Mouse (Mus musculus): ENCODE measurements around the gene Myo1g.

The Myo1g gene

GRCm38 (mm10) chr11:6544683-6545082 lies 23.9 kb upstream of the Myo1g start:
- CTCF ChIA-PET = interaction anchor here (0.6 to 1.0 kb wide), 3 partner anchors 15 to 166 kb away, joined by 3 to 6 read pairs (median 3); no protein-coding TSS in a partner anchor

- CTCF ChIA-PET = interaction anchor here (1.1 kb wide), 1 partner anchor 33 kb away, joined by 4 read pairs; no protein-coding TSS in a partner anchor
Observed at GRCm38 (mm10) chr11:6530746-6531145, 10.0 kb upstream of the Myo1g start.

GRCm38 (mm10) chr11:6529961-6530360 lies 9.2 kb upstream of the Myo1g start:
- CTCF ChIA-PET = interaction anchor here (1.1 to 1.5 kb wide), 2 partner anchors 15 to 32 kb away, joined by 3 to 4 read pairs; no protein-coding TSS in a partner anchor

- CTCF ChIA-PET = interaction anchor here (0.7 to 1.5 kb wide), 3 partner anchors 17 to 1428 kb away, joined by 3 read pairs; no protein-coding TSS in a partner anchor
Observed at GRCm38 (mm10) chr11:6528186-6529006, 7.6 kb upstream of the Myo1g start.

- CTCF ChIA-PET = interaction anchor here (0.7 to 1.4 kb wide), 3 partner anchors 20 to 1427 kb away, joined by 3 read pairs; no protein-coding TSS in a partner anchor
Observed at GRCm38 (mm10) chr11:6527256-6528185, 6.8 kb upstream of the Myo1g start.

GRCm38 (mm10) chr11:6526526-6527255 lies 5.9 kb upstream of the Myo1g start:
- CTCF ChIA-PET = interaction anchor here (1.1 kb wide), 1 partner anchor 21 kb away, joined by 3 read pairs; no protein-coding TSS in a partner anchor

- CTCF ChIA-PET = interaction anchor here (0.6 to 1.2 kb wide), 3 partner anchors 50 to 240 kb away, joined by 3 to 6 read pairs (median 5); no protein-coding TSS in a partner anchor
Observed at GRCm38 (mm10) chr11:6525241-6525640, 4.5 kb upstream of the Myo1g start.

- CTCF ChIA-PET = interaction anchor here (0.6 to 1.2 kb wide), 3 partner anchors 50 to 240 kb away, joined by 3 to 6 read pairs (median 5); no protein-coding TSS in a partner anchor
Observed at GRCm38 (mm10) chr11:6524880-6525238, 4.1 kb upstream of the Myo1g start.

- CTCF ChIA-PET = interaction anchor here (0.6 to 1.2 kb wide), 4 partner anchors 49 to 104 kb away, joined by 4 to 14 read pairs (median 8); no protein-coding TSS in a partner anchor
Observed at GRCm38 (mm10) chr11:6524165-6524879, 3.6 kb upstream of the Myo1g start.

GRCm38 (mm10) chr11:6523662-6524088 lies 2.9 kb upstream of the Myo1g start:
- CTCF ChIA-PET = interaction anchor here (0.6 to 0.9 kb wide), 3 partner anchors 47 to 96 kb away, joined by 3 to 14 read pairs (median 10); no protein-coding TSS in a partner anchor

GRCm38 (mm10) chr11:6522782-6523525 lies 2.2 kb upstream of the Myo1g start:
- CTCF ChIA-PET = interaction anchor here (0.9 kb wide), 2 partner anchors 46 to 49 kb away, joined by 3 read pairs; no protein-coding TSS in a partner anchor

GRCm38 (mm10) chr11:6519491-6520033 lies 1.2 kb downstream of the Myo1g start:
- CTCF ChIA-PET = no interaction called here

GRCm38 (mm10) chr11:6514837-6515236 lies 5.9 kb downstream of the Myo1g start:
- CTCF ChIA-PET = interaction anchor here (0.5 kb wide), 1 partner anchor 38 kb away, joined by 3 read pairs; no protein-coding TSS in a partner anchor

GRCm38 (mm10) chr11:6508269-6508876 lies 12.4 kb downstream of the Myo1g start:
- CTCF ChIA-PET = no interaction called here

- CTCF ChIA-PET = no interaction called here
Observed at GRCm38 (mm10) chr11:6506516-6506915, 14.2 kb downstream of the Myo1g start.

GRCm38 (mm10) chr11:6504689-6505088 lies 16.1 kb downstream of the Myo1g start:
- CTCF ChIA-PET = interaction anchor here (1.2 kb wide), 1 partner anchor 22 kb away, joined by 3 read pairs; no protein-coding TSS in a partner anchor

GRCm38 (mm10) chr11:6504226-6504625 lies 16.5 kb downstream of the Myo1g start:
- CTCF ChIA-PET = interaction anchor here (1.2 kb wide), 1 partner anchor 22 kb away, joined by 3 read pairs; no protein-coding TSS in a partner anchor

GRCm38 (mm10) chr11:6502506-6502905 lies 18.3 kb downstream of the Myo1g start:
- CTCF ChIA-PET = no interaction called here
